Mouse (Mus musculus): ENCODE measurements at regions not wholly inside any gene's neighbourhood (a gene's known extent, or its start where the extent isn't known, plus 50 kb on each side); places are given as distances from the start of the nearest gene placed in this dataset.
"Not testable (repeated sequence)": the region's sequence is repeated elsewhere in the genome, so short reads cannot be mapped to it uniquely, and the experiment has no call there.

- not testable (repeated sequence) for ATAC-seq (ENCODE audit: insufficient number of reproducible peaks, low FRiP score, low TSS enrichment, low read depth); H3K9me3 ChIP-seq (ENCODE audit: control insufficient read depth, low read length); H3K4me2 ChIP-seq (ENCODE audit: low read depth, severe bottlenecking); H3K9ac ChIP-seq (ENCODE audit: low read length); H3K4me1 ChIP-seq (ENCODE audit: control insufficient read depth, insufficient read depth, low read length); H3K27ac ChIP-seq (replicated peaks; ENCODE audit: low read depth, low read length); H3K27me3 ChIP-seq (ENCODE audit: control insufficient read depth, insufficient read depth, low read length); DNase-seq (ENCODE audit: low spot score); H3K36me3 ChIP-seq (ENCODE audit: control insufficient read depth, insufficient read depth, low read length); H3K4me3 ChIP-seq (ENCODE audit: low read depth, low read length)
- WGBS, result 69% methylated on average over 5 of the region's 5 CpGs
These were observed 525.2 kb downstream of the 4930447F04Rik start for GRCm38 (mm10) chrX:65778656-65779370.

- 92% methylated on average over 1 of the region's 1 CpGs for WGBS
- ATAC-seq (ENCODE audit: insufficient number of reproducible peaks, low FRiP score, low TSS enrichment, low read depth) (no peak), DNase-seq (ENCODE audit: low spot score) (no peak)
- Histone ChIP-seq H3K4me3 (ENCODE audit: low read depth, low read length) (no peak overlapping the region), H3K36me3 (ENCODE audit: control insufficient read depth, insufficient read depth, low read length) (no peaks in the 10 kb centered on the region), H3K4me2 (ENCODE audit: low read depth, severe bottlenecking) (no peak overlapping the region), H3K27ac (replicated peaks; ENCODE audit: low read depth, low read length) (no peak overlapping the region), H3K9me3 (ENCODE audit: control insufficient read depth, low read length) (no peaks in the 10 kb centered on the region), H3K9ac (ENCODE audit: low read length) (no peak overlapping the region), H3K4me1 (ENCODE audit: control insufficient read depth, insufficient read depth, low read length) (no peaks in the 10 kb centered on the region), H3K27me3 (ENCODE audit: control insufficient read depth, insufficient read depth, low read length) (no peaks in the 10 kb centered on the region)
These were observed 534.2 kb downstream of the 4930447F04Rik start for GRCm38 (mm10) chrX:65769861-65770260.

- no peak overlapping the region for H3K9ac ChIP-seq (ENCODE audit: low read length)
- no peaks in the 10 kb centered on the region for H3K9me3 ChIP-seq (ENCODE audit: control insufficient read depth, low read length)
- ATAC-seq (ENCODE audit: insufficient number of reproducible peaks, low FRiP score, low TSS enrichment, low read depth), result no peak
- no peak overlapping the region for H3K4me3 ChIP-seq (ENCODE audit: low read depth, low read length)
- H3K36me3 ChIP-seq (ENCODE audit: control insufficient read depth, insufficient read depth, low read length), result no peaks in the 10 kb centered on the region
- H3K4me1 ChIP-seq (ENCODE audit: control insufficient read depth, insufficient read depth, low read length), result no peaks in the 10 kb centered on the region
- peak; percentile 21 for DNase-seq (ENCODE audit: low spot score)
- no peaks in the 10 kb centered on the region for H3K27me3 ChIP-seq (ENCODE audit: control insufficient read depth, insufficient read depth, low read length)
- no peak overlapping the region for H3K27ac ChIP-seq (replicated peaks; ENCODE audit: low read depth, low read length)
- no peak overlapping the region for H3K4me2 ChIP-seq (ENCODE audit: low read depth, severe bottlenecking)
These were observed 569.4 kb downstream of the 4930447F04Rik start for GRCm38 (mm10) chrX:65734577-65734976.

GRCm38 (mm10) chrX:65715562-65715961 lies 588.5 kb downstream of the 4930447F04Rik start:
- Histone ChIP-seq H3K27ac (replicated peaks; ENCODE audit: low read depth, low read length) (no peak overlapping the region), H3K4me2 (ENCODE audit: low read depth, severe bottlenecking) (no peak overlapping the region), H3K27me3 (ENCODE audit: control insufficient read depth, insufficient read depth, low read length) (no peaks in the 10 kb centered on the region), H3K36me3 (ENCODE audit: control insufficient read depth, insufficient read depth, low read length) (no peaks in the 10 kb centered on the region), H3K4me3 (ENCODE audit: low read depth, low read length) (no peak overlapping the region), H3K9me3 (ENCODE audit: control insufficient read depth, low read length) (no peaks in the 10 kb centered on the region), H3K9ac (ENCODE audit: low read length) (no peak overlapping the region), H3K4me1 (ENCODE audit: control insufficient read depth, insufficient read depth, low read length) (no peaks in the 10 kb centered on the region)
- DNase-seq (ENCODE audit: low spot score), result no peak
- no peak for ATAC-seq (ENCODE audit: insufficient number of reproducible peaks, low FRiP score, low TSS enrichment, low read depth)

All from limb, embryonic 11.5 days (tissue).